Mouse (Mus musculus): Measurements from ENCODE around the gene Hacl1.

- TF ChIP-seq CTCF (IDR thresholded peaks at IDR 0.05; ENCODE audit: low read depth): no peak
- no peak for TF ChIP-seq EP300 (IDR thresholded peaks at IDR 0.05; ENCODE audit: low read depth)
Observed at GRCm38 (mm10) chr14:31651206-31651605, 10.1 kb upstream of the Hacl1 start.
